ENCODE assay signal across 14 mouse cellular contexts in the genomic region with DNA sequence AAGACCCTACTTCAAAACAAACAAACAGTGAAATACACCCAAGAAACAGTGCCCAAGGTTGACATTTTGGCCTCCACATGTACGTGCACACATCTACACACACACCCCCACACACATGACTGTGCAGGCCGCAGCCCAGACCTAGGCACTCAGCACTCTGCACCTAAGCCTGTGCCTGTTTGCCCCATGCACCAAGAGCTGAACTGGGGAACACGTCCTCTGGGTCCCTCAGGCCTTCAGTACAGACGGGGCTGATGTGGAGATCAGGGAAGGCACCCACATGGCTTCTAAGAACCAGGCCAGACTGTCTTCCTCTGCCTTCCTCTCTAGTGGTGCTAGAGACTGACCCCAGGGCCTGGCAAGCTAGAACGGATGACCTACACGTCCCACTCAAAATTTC. TPM values are rescaled to one million over a fixed set of nuclear protein-coding genes. Genes with fewer than 3 reads are reported as not detected.
DNase-seq lines count a peak whose midpoint lies in the region; ATAC-seq and TF ChIP-seq lines count a peak whose summit lies in the region.
"Had no signal": no experiment of that assay in that cellular context is flagged by ENCODE, and none has a peak within 500 bp of the region (broad histone marks: within the 10 kb centered on the region; RNA-seq: fewer than 3 reads in every experiment).

No protein-coding gene starts in this region.

- H3K4me2 ChIP-seq in lung, postnatal 0 days (replicated peaks; ENCODE audit: low read depth, low read length) = no peak overlapping the region
- H3K4me2 ChIP-seq in stomach, embryonic 16.5 days (ENCODE audit: low read depth, low read length) = no peak overlapping the region
- H3K4me2 ChIP-seq: midbrain, embryonic 15.5 days; neural tube, embryonic 12.5 days had no signal

- TF ChIP-seq POLR2A in kidney, adult 2 months (IDR thresholded peaks at IDR 0.05; ENCODE audit: low read depth, low read length) = no peak

- H3K9me3 ChIP-seq in lung, postnatal 0 days (ENCODE audit: low read length) = no peaks in the 10 kb centered on the region
- no peaks in the 10 kb centered on the region for H3K9me3 ChIP-seq in stomach, embryonic 16.5 days (replicated peaks; ENCODE audit: control insufficient read depth, low read length)
- H3K9me3 ChIP-seq: midbrain, embryonic 15.5 days; neural tube, embryonic 12.5 days had no signal

- no peak for ATAC-seq in lung, postnatal 0 days
- no peak for ATAC-seq in stomach, embryonic 16.5 days (ENCODE audit: insufficient read depth, low FRiP score)
- ATAC-seq: inflammation-experienced regulatory T-cells, adult 6 months; midbrain, embryonic 15.5 days had no signal

- TF ChIP-seq CTCF in gastrocnemius, adult 2 months (IDR thresholded peaks at IDR 0.05) = no peak
- no peak for TF ChIP-seq CTCF in kidney, adult 2 months (conservative IDR thresholded peaks at IDR 0.05; ENCODE audit: insufficient read depth, insufficient read length, low read depth, low read length)
- TF ChIP-seq CTCF in lung, postnatal 0 days (IDR thresholded peaks at IDR 0.05) = no peak

- peaks cover 1% of the 10 kb centered on the region; the same call in 1 of the 2 replicates for H3K36me3 ChIP-seq in kidney, adult 2 months (ENCODE audit: control insufficient read depth, insufficient read depth, low read length)
- H3K36me3 ChIP-seq in lung, postnatal 0 days (ENCODE audit: insufficient read depth, low read length) = peaks cover 49% of the 10 kb centered on the region
- peaks cover 28% of the 10 kb centered on the region for H3K36me3 ChIP-seq in stomach, embryonic 16.5 days (ENCODE audit: control insufficient read depth, insufficient read depth, low read length)

- no peak for DNase-seq in gastrocnemius, adult 2 months
- DNase-seq in gastrocnemius, postnatal 36 days = no peak
- no peak for DNase-seq in kidney, adult 2 months
- no peak for DNase-seq in kidney, postnatal 36 days
- no peak for DNase-seq in lung, postnatal 0 days (ENCODE audit: low spot score)
- no peak for DNase-seq in lung, postnatal 10 days
- no peak for DNase-seq in T-cell, adult 2 months (ENCODE audit: low spot score)
- DNase-seq: adrenal gland, postnatal 14 days; retina, postnatal 1 day; thymus, postnatal 25 days had no signal

- intact Hi-C loops in gastrocnemius, adult 2 months (cut with DNase I) = loop anchor here (1.0 kb wide), 1 partner anchor 17 kb away; no protein-coding TSS in a partner anchor
- intact Hi-C loops in gastrocnemius, postnatal 36 days (cut with DNase I) = no loop called here

- WGBS in kidney, adult 2 months = 66% methylated on average over 6 of the region's 6 CpGs
- WGBS in lung, postnatal 0 days = 52% methylated on average over 6 of the region's 6 CpGs
- 70% methylated on average over 6 of the region's 6 CpGs for WGBS in stomach, embryonic 16.5 days

- H3K27me3 ChIP-seq in kidney, adult 2 months (replicated peaks; ENCODE audit: control insufficient read depth, insufficient read depth, low read length) = no peaks in the 10 kb centered on the region
- no peaks in the 10 kb centered on the region for H3K27me3 ChIP-seq in lung, postnatal 0 days (replicated peaks; ENCODE audit: insufficient read depth, low read length)
- H3K27me3 ChIP-seq in stomach, embryonic 16.5 days (ENCODE audit: control insufficient read depth, insufficient read depth, low read length) = no peaks in the 10 kb centered on the region
- H3K27me3 ChIP-seq: midbrain, embryonic 15.5 days; neural tube, embryonic 12.5 days had no signal

- H3K4me1 ChIP-seq in kidney, adult 2 months (ENCODE audit: control insufficient read depth, insufficient read depth, low read length) = 0 out of 2 replicates have a peak, but pooled peaks cover 4% of the 10 kb centered on the region
- H3K4me1 ChIP-seq in lung, postnatal 0 days (ENCODE audit: insufficient read depth, low read depth, low read length) = peaks cover 5% of the 10 kb centered on the region; the same call in 1 of the 2 replicates
- H3K4me1 ChIP-seq in stomach, embryonic 16.5 days (ENCODE audit: control insufficient read depth, insufficient read depth, low read length) = no peaks in the 10 kb centered on the region
- H3K4me1 ChIP-seq: midbrain, embryonic 15.5 days; neural tube, embryonic 12.5 days had no signal

- H3K4me3 ChIP-seq in gastrocnemius, adult 2 months = no peak overlapping the region
- no peak overlapping the region for H3K4me3 ChIP-seq in kidney, adult 2 months (ENCODE audit: insufficient read depth, low read depth, low read length)
- no peak overlapping the region for H3K4me3 ChIP-seq in lung, postnatal 0 days (ENCODE audit: low read depth, low read length)
- no peak overlapping the region for H3K4me3 ChIP-seq in stomach, embryonic 16.5 days (replicated peaks; ENCODE audit: low read length)
- H3K4me3 ChIP-seq: midbrain, embryonic 15.5 days; neural tube, embryonic 12.5 days had no signal

- no peak for TF ChIP-seq EP300 in lung, postnatal 0 days (IDR thresholded peaks at IDR 0.05)

- H3K27ac ChIP-seq in gastrocnemius, adult 2 months = peak overlapping the region; percentile 68
- H3K27ac ChIP-seq in kidney, adult 2 months (ENCODE audit: insufficient read depth, low read depth, low read length) = peak overlapping the region; percentile 71
- peak overlapping the region; percentile 90 for H3K27ac ChIP-seq in lung, postnatal 0 days (ENCODE audit: low read length)
- no peak overlapping the region for H3K27ac ChIP-seq in stomach, embryonic 16.5 days (ENCODE audit: low read length)
- H3K27ac ChIP-seq: midbrain, embryonic 15.5 days; neural tube, embryonic 12.5 days had no signal

- no peak overlapping the region for H3K9ac ChIP-seq in lung, postnatal 0 days (replicated peaks; ENCODE audit: low read depth)
- H3K9ac ChIP-seq in stomach, embryonic 16.5 days (ENCODE audit: low read length) = peak overlapping the region; percentile 26; the same call in 1 of the 2 replicates
- H3K9ac ChIP-seq: midbrain, embryonic 15.5 days; neural tube, embryonic 12.5 days had no signal

RNA-seq across cellular contexts. Expression of gene Psmc1, which starts 18.6 kb away (rescaled TPM):
- 100 to 1,000 TPM; 128 to 151 TPM for total RNA-seq in gastrocnemius, adult 2 months (2021)
- 100 to 1,000 TPM; 133 to 134 TPM for total RNA-seq in gastrocnemius, postnatal 36 days (2021)
- 42.2 and 51.8 TPM in 2 replicates for polyA plus RNA-seq in kidney, adult 2 months (2012; rRNA removed)
- polyA plus RNA-seq in lung, postnatal 0 days (2015; fragmentation: Nextera tagmentation; extraction: Ambion mirVana) = 155 and 160 TPM in 2 replicates
- 237 and 242 TPM in 2 replicates for polyA plus RNA-seq in stomach, embryonic 16.5 days (2015; fragmentation: Nextera tagmentation; extraction: Ambion mirVana)

RNA-seq across cellular contexts. Expression of gene Nrde2, which starts 30.9 kb away (rescaled TPM):
- total RNA-seq in gastrocnemius, adult 2 months (2021) = 1 to 10 TPM; 7.8 to 9.1 TPM
- total RNA-seq in gastrocnemius, postnatal 36 days (2021) = 1 to 10 TPM; 6.8 to 9.3 TPM
- 8.3 TPM in 2 replicates for polyA plus RNA-seq in kidney, adult 2 months (2012; rRNA removed)
- 10.8 and 11.1 TPM in 2 replicates for polyA plus RNA-seq in lung, postnatal 0 days (2015; fragmentation: Nextera tagmentation; extraction: Ambion mirVana)
- 9.2 and 11.1 TPM in 2 replicates for polyA plus RNA-seq in stomach, embryonic 16.5 days (2015; fragmentation: Nextera tagmentation; extraction: Ambion mirVana)
